Mouse (Mus musculus) yolk sac, embryonic 10.5 days (tissue): ENCODE results near the gene Ephx1.
"Not testable (repeated sequence)": the region's sequence is repeated elsewhere in the genome, so short reads cannot be mapped to it uniquely, and the experiment has no call there.

ENCODE experiments used
- DNase-seq: peaks from one replicate; pipeline ENCODE4 v3.0.0-alpha.2; 2017; ENCODE audit warnings: low spot score

The Ephx1 gene

GRCm38 (mm10) chr1:180974126-180974746 is 46.5 kb downstream of the Ephx1 start:
- peak; percentile 33 for DNase-seq

GRCm38 (mm10) chr1:180972941-180973340 is 47.8 kb downstream of the Ephx1 start:
- DNase-seq: no peak

DNA sequence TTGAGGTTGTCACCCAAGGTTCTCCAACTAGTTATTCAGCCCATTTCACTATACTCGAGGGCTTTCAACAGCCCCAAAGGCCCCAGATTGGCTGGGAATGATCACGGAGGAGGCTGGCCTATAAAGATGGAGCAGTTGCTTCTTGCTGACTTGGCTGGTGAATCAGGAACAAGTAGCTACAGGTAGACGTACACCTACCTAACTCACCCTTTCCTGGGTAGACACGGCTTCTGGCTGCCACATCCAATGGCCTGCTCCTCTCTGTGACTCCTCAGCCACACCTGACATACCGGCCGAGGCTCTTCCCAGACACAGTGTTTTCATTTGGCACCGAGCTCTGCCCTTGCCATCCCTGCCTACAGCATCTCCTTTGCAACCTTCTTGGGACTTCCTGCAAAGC is 53.4 kb downstream of the Ephx1 start:
- DNase-seq: no peak

GRCm38 (mm10) chr1:180966542-180966941 is 54.2 kb downstream of the Ephx1 start:
- DNase-seq: no peak

DNA sequence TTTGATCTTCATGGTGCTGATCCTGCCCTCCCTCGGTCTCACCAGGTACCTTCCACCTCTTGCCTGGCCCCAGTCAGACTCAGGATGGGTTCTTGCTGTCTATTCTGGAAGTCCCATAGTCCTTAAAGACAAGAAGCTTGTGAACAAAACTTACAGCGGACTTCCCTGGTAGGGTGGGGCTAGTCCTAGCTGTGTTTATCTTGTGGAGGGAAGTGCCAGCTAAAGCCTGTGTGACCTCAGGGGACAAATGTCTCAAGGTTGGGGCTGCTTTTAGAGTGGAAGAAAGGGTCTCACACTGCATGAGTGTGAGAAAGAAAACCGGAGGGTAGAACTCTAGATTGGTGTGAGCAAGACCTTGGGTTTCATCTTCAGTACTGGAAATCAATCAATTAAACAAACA is 54.9 kb downstream of the Ephx1 start:
- no peak for DNase-seq

DNA sequence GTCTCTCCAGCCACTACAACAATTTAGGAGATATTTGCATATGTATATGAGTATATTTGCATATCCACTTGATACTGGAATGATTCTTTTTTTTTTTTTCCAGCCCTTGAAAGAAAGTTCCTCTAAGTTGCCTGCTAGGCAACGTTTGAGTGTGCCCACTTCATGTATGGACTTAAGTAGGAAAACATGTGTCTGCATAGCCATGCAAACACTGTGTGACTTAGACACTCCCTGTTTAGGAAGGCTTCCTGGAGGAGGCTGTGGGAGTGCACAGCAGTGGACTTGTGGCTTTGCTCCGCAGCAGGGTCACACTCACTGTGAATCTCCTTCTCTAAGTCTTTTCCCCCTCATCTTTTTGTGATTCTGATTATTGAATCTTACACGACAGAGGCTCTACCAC is 61.9 kb downstream of the Ephx1 start:
- DNase-seq: no peak

DNA sequence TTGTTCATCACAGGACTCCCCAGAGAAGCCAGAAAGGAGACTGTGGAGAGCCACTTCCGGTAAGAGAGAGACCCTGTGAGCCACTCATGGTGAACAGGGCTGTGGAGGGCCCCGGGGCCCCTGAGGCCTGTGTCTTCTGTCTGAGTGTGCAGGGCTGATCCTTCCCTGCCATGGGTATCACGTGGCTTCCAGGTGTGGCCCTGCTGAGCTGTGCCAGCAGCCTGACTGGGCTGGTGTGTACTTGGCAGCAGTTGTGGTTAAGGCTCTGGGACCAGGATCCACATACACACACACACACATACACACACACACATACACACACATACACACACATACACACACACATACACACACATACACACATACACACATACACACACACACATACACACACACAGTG is 62.7 kb downstream of the Ephx1 start:
- DNase-seq: no peak

DNA sequence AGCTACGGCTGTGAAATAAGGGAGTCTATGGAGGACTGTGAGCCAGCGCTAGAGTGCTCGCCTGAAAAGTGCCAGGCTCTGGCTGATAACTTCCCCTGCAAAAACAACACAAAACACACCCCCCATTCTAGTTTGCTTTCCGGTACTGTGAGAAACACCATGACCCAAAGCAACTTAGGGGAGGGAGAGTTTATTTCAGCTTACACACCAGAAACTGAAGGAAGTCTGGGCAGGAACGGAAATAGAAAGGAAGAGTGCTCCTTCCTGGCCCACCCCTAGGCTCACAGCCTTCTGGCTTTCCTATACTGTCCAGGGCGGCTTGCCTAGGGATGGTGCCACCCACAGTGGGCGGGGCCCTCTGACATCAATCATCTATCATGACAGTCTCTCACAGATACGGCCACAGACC is 63.7 kb downstream of the Ephx1 start:
- DNase-seq: no peak

DNA sequence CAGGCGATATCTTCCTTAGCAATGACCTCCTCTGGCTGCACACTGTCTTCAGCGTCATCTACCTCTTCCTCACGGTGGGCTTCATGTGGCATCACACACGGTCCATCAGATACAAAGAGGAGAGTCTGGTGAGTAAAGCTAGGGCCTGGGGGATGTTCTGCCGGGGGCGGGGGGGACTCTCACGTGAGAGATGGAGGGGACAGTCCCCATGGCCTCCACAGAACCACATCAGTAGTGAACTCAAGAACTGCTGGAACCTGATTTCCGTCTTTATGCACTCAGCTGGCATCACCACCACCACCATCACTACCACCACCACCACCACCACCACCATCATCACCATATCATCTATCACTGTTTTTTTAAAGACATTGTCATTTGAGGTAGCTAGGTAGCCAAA is 64.3 kb downstream of the Ephx1 start:
- no peak for DNase-seq

- no peak for DNase-seq
Observed at GRCm38 (mm10) chr1:180952808-180953207, 67.9 kb downstream of the Ephx1 start.

DNA sequence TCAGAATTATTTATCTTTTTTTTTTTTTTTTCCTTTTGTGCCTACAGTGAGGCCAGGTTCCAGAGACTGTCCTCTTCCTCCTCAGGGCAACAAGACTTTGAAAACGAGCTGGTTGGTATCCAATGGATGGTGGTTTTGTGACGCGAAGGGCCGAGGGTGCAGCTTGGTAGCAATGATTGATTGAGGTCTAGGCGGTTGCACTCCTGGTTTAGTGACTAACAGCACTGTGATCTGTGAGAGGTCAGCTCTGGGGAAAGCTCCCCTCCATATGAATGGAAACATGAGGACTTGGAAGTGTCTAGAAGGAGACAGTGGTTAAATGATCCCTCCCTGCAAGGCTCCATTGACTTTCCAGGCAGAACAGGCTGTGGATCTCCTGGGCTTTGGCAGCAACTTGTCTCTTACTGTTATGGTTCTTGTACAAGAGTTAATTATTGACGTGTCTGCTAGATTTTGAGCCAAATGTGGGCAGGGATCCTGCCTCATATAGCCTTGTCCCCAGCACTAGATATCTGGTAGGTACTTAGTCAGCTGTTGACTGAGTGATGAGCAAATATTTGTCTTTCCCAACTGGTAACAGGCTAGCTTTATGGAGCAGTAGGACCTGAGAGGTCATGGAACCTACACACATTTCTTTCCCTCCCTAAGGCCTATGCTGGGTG is 68.5 kb downstream of the Ephx1 start:
- DNase-seq: peak; percentile 73

DNA sequence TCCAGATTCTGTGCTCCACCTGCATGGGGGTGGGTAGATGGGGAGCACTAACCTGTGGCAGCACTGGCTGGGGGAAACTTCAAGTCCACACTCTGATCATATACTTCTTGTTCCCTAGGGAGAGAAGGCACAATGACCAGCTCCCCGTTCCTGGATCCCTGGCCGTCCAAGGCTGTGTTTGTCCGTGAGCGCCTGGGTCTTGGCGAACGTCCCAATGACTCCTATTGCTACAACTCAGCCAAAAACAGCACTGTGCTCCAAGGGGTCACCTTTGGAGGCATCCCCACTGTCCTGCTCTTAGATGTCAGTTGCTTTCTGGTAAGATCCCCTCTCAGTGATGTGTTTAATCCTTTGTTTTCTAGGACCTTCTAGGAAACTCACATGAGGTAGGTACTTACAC is 74.3 kb downstream of the Ephx1 start:
- no peak for DNase-seq

- peak; percentile 64 for DNase-seq
Observed at GRCm38 (mm10) chr1:180945001-180945980, 75.4 kb downstream of the Ephx1 start.

DNA sequence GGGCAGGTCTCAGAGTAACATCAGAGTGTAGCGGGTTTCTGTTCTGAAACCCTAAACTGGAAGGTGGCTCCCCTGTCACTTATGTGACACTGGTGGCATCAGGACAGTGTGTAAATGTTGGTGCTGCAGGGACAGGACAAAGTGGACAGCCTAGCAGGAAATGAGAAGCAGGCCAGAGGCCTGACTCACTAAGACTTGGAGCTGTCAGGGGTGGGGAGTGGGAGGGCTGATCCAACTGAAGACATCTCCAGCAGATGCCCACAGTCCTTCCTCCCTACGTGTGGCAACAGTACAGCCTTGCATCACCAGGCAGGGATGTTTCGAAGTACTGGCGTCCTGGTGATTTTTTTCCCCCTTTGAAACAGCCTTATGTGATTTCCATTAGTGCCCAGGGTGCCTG is 76.2 kb downstream of the Ephx1 start:
- no peak for DNase-seq

DNA sequence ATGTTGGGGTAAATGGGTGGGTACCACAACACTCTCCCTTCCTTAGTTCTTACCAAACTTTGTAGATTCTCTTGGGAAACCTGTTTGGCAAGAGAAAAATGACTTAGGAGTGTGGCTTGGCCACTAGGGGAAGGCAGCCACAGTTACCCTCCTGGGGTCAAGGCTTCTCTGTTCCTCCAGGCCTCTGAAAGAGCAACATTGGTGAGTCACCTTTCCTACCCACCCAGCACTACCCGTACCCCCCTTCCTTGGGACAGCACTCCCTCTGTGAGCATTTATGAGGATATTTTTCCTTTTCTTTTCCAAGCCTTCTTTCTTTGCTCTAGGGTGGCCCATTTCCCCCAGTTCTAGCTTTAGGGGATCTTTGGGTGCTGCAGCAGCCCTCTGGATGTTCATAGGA is 76.8 kb downstream of the Ephx1 start:
- no peak for DNase-seq

DNA sequence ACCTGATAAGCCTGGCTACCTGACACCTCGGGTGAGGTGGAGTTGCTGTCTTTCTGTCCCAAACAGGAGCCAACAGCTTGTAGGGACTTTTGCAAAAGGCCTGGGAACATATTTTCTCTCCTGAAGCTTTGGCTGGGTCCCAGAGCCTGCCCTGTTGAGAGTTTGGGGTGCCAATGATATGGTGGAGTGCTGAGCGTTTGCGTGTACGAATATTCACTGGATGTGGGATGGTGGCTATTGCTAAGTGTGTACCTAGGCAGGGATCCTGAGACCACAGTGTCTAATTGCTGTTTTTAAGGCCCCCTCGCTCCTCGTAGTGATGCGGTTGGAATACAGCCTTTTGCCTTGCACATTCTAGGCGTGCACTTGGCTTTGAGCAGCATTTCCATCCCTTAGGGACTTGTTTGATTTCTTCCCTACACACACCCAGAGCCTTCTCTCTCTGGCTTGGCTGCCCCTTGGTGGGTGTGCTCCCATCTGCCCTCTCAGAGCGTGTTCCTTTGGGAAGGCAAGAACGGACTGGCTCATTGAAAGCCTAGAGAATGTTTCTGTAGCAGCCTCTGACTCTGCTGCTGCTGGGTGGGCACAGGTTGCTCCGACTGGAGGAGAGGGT is 77.6 kb downstream of the Ephx1 start:
- no peak for DNase-seq

- peak; percentile 79 for DNase-seq
Observed at GRCm38 (mm10) chr1:180942166-180943031, 78.3 kb downstream of the Ephx1 start, which contains the start of gene Tmem63a. Gene Tmem63a, plus strand, starts transcription at chr1:180942344.

GRCm38 (mm10) chr1:180941726-180942125 is 79.0 kb downstream of the Ephx1 start:
- no peak for DNase-seq

DNA sequence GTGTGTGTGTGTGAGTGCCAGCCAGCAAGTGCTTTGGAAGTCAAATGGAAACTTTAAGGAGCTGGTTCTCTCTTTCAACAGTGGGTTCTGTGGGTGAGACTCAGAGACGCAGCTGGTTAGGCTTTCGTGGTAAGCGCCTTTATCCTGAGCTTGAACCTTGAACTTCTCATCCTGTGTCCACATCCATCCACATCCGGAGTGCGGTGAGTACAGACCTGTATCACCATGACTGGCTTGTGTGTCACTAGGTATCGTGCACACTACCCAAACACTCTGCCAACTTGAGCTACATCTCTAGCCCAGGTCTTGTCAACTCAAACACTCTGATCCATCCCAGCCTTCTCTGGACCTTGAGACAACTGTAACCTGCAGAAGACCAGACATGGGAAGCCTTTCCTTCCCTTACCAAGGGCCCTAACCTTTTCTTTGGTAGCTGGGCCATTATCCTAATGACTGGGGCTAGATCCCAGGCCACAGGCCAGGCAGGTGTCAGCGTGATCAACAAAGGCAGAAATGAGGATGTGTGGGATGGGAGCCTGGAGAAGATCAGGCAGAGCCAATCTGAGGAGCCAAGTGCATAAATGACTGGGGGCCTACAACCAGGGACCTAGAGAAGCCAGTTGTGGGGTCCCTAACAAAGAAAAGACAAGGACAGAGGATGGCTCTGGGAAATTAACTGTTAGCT is 79.8 kb downstream of the Ephx1 start:
- no peak for DNase-seq

DNA sequence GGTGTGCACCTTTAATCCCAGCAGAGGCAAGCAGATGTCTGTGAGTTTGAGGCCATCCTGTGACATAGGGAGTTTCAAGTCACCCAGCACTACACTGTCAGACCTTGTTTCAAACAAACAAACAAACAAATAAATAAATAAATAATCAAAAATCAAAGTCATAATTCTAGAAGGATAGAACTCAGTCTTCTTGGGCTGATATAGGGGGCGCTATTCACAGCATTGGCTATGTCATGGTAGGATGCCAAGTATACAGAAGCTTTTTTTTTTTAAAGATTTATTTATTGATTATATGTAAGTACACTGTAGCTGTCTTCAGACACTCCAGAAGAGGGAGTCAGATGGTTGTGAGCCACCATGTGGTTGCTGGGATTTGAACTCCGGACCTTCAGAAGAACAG is 81.9 kb downstream of the Ephx1 start:
- DNase-seq: not testable (repeated sequence)

- not testable (repeated sequence) for DNase-seq
Observed at GRCm38 (mm10) chr1:180937631-180938030, 83.1 kb downstream of the Ephx1 start.
